Mouse (Mus musculus) heart, embryonic 16.5 days (tissue): ENCODE measurements at regions not wholly inside any gene's neighbourhood (a gene's known extent, or its start where the extent isn't known, plus 50 kb on each side); places are given as distances from the start of the nearest gene placed in this dataset.

Source experiments
- ATAC-seq: fragments of 200-750 bp; cut with Nextera tagmentation; replicated peaks from 2 replicates; pipeline ENCODE4 v1.8.0; 2017; ENCODE audit warnings: moderate number of reproducible peaks; ENCODE audit not compliant: insufficient read depth, low FRiP score; ENCODE audit errors: extremely low read depth
- H3K27ac ChIP-seq: fragments of 300-500 bp; sonication (generic); 2 replicates; pipeline ENCODE4 v1.5.1; 2014; ENCODE audit warnings: mild to moderate bottlenecking, low read length, control low read depth, moderate library complexity
- H3K27me3 ChIP-seq: fragments of 300-500 bp; sonication (generic); 2 replicates; pipeline ENCODE4 v1.6.1; 2014; ENCODE audit warnings: low read length, mixed read lengths; ENCODE audit not compliant: control insufficient read depth, insufficient read depth
- H3K36me3 ChIP-seq: fragments of 300-500 bp; sonication (generic); 2 replicates; pipeline ENCODE4 v1.6.1; 2014; ENCODE audit not compliant: control insufficient read depth, insufficient read depth
- H3K4me1 ChIP-seq: fragments of 300-500 bp; sonication (generic); 2 replicates; pipeline ENCODE4 v1.6.1; 2014; ENCODE audit warnings: low read length, mixed read lengths; ENCODE audit not compliant: control insufficient read depth, insufficient read depth
- H3K4me2 ChIP-seq: fragments of 300-500 bp; sonication (generic); 2 replicates; pipeline ENCODE4 v1.6.1; 2014; ENCODE audit warnings: low read depth, mild to moderate bottlenecking, control low read depth, low read length
- H3K4me3 ChIP-seq: fragments of 300-500 bp; sonication (generic); 2 replicates; pipeline ENCODE4 v1.5.1; 2014; ENCODE audit warnings: mild to moderate bottlenecking, control low read depth, low read length
- H3K9ac ChIP-seq: fragments of 300-500 bp; sonication (generic); 2 replicates; pipeline ENCODE4 v1.6.1; 2014; ENCODE audit warnings: low read length, control low read depth
- H3K9me3 ChIP-seq: fragments of 300-500 bp; sonication (generic); replicated peaks from 2 replicates; pipeline ENCODE4 v1.6.1; 2016; ENCODE audit warnings: low read length; ENCODE audit not compliant: control insufficient read depth
- WGBS: fragments of 180-500 bp; shearing (Covaris S2); extraction: QIAGEN DNeasy Blood & Tissue Kit; methylation state at CpG from one replicate; pipeline ENCODE4 v1.1.7; 2014; 5-methylcytosine and 5-hydroxymethylcytosine counted together

DNA sequence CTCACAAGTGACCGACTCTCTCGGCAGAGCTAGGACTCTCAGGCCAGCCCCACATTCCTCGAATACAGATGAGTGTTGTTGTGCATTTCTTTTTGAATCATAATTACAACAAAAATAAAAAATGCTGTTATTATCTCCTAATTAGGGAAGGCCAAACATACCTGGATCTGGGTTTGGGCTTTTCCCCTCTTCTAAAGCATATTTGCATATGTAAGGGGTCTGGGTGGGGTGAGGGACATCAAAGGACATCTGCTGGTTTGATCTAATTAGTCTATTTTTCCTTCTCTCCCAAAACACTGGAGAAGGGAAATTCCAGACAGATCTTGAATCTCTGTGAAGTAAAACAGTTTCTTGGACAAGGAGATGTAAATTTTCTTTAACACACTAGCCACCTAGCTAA, 85.3 kb downstream of the Tfap2a start:
- Histone ChIP-seq H3K4me3 (no peak overlapping the region), H3K36me3 (no peaks in the 10 kb centered on the region), H3K27ac (no peak overlapping the region), H3K4me2 (no peak overlapping the region), H3K9ac (no peak overlapping the region), H3K4me1 (peaks cover 3% of the 10 kb centered on the region), H3K27me3 (no peaks in the 10 kb centered on the region), H3K9me3 (no peaks in the 10 kb centered on the region)
- WGBS = 66% methylated on average over 3 of the region's 3 CpGs
- ATAC-seq = no peak

DNA sequence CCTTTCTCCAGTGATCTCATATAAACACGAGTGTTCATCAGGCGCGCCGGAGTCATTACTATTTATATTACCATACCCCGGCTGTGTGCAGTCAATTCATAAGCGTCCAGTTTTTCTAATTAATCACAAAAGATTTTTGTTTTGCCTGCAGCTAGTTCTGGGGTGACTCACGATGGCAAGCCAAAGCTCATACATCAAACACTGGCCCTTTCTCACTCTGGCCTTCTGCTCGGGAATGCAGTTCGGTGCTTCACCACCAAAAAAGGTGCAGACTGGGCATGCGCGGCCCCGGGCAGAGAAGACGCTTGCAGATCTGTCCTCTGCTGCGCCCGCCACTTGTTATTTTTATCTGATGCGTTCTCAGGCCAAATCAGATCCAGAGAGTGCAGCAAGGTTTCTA, 87.1 kb downstream of the Tfap2a start:
- Histone ChIP-seq H3K9ac (no peak overlapping the region), H3K27ac (no peak overlapping the region), H3K4me3 (peak overlapping the region; percentile 11; the same call in 1 of the 2 replicates), H3K4me2 (peak overlapping the region; percentile 46), H3K9me3 (no peaks in the 10 kb centered on the region), H3K27me3 (no peaks in the 10 kb centered on the region), H3K4me1 (peaks cover 3% of the 10 kb centered on the region), H3K36me3 (no peaks in the 10 kb centered on the region)
- ATAC-seq = no peak
- 39% methylated on average over 16 of the region's 16 CpGs for WGBS

DNA sequence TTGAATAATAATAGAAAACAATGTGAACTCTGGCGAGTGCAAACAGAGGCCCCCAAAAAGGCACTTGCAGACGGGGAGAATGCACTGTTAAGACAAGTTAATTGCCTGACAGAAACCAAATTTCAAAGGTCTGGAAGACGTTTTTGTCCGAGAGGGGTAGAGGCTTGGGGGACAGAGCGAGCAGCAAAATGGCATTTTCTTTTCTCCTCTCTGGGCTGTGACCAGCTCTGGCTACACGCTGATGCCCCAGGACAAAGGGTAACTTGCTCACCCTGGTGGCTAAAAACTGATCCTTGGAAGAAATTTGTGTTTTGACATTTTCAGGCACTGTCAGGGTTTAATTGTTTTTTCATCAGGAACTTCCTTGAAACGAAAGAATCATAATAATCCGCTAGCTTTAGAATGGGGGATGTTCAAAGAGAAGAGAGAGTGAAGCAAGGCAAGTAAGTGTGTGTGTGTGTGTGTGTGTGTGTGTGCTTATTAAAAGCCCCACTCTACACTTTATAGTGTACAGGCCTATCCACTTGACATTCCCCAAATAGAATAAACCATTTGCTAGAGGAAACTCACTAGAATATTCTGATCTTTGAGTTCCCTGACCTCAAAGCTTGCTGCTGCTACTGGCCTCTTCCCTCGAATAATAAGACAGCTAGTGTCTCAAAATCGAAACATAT, 88.0 kb downstream of the Tfap2a start:
- Histone ChIP-seq H3K9ac (no peak overlapping the region), H3K27me3 (no peaks in the 10 kb centered on the region; the same call in 1 of the 2 replicates), H3K9me3 (no peaks in the 10 kb centered on the region), H3K36me3 (no peaks in the 10 kb centered on the region), H3K4me3 (no peak overlapping the region), H3K4me1 (peaks cover 3% of the 10 kb centered on the region), H3K27ac (no peak overlapping the region), H3K4me2 (no peak overlapping the region)
- WGBS = 41% methylated on average over 10 of the region's 10 CpGs
- no peak for ATAC-seq

DNA sequence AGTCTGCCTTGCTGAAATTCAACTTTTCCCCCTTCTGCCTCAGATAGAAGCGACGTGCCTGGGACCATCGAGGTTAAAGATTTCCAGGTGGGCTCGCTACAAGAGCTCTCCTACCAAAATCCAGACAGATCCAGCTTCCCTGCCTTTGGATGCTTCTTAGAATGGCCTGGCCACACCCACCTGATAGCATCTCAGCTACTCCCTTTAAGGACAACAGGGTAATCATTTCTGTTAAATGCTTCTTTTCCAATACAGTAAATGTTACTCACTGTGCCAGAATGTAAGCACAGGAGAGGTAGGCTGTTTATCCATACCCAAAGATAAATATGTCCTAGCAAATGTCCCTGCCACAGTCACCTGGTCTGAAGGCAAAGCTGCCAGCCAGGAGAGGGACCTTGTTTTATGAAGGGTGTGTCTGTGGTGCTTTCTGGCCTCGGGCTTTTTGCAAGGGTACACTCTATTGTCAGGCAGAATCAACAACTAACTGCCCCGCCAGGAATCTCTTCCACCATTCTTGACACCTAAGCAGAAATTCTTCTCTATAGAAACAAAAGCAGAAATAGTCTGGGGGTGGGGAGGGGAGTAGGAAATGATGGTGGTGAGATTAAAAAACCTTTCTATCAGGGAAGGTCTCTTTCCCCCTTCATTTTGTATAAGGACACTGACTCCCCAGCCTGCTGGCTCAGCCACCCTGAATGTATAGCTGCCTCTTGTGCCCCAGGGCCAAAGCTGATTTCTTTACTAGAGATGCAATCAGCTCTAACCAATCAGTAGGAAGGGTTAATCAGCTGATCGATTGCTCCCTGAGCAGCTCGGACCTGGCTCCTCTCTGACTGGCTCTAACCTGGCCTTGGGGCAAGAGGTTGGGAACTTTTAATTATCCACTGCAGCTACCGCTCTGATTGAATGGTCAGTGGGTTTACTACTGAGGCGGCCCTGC, 88.8 kb downstream of the Tfap2a start:
- Histone ChIP-seq H3K9ac (no peak overlapping the region), H3K4me3 (no peak overlapping the region), H3K4me2 (no peak overlapping the region), H3K27me3 (no peaks in the 10 kb centered on the region; the same call in 1 of the 2 replicates), H3K36me3 (no peaks in the 10 kb centered on the region), H3K27ac (no peak overlapping the region), H3K4me1 (peaks cover 3% of the 10 kb centered on the region), H3K9me3 (no peaks in the 10 kb centered on the region)
- 54% methylated on average over 10 of the region's 10 CpGs for WGBS
- no peak for ATAC-seq

DNA sequence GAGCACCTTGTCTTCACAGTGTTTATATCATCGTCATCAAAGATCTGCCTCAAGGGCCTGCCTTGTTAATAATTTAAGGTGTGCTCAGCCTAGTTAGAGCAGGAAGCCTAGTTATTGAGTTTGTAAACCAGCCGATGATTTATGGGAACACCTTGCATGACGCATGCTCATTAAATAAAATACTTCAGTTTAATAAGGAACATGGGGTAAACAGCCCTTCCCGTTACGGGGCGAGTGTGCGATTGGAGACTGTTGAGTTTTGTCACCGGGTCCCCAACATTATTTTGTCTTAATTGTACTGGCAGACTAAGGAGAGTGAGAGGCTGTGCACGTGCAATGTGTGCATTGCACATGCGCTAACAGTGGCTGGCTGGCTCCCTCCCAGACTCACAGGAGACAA, 92.0 kb downstream of the Tfap2a start:
- Histone ChIP-seq H3K4me3 (no peak overlapping the region), H3K4me2 (no peak overlapping the region), H3K36me3 (no peaks in the 10 kb centered on the region), H3K27me3 (no peaks in the 10 kb centered on the region; the same call in 1 of the 2 replicates), H3K4me1 (peaks cover 3% of the 10 kb centered on the region), H3K27ac (no peak overlapping the region), H3K9me3 (no peaks in the 10 kb centered on the region), H3K9ac (no peak overlapping the region)
- 88% methylated on average over 10 of the region's 10 CpGs for WGBS
- no peak for ATAC-seq

DNA sequence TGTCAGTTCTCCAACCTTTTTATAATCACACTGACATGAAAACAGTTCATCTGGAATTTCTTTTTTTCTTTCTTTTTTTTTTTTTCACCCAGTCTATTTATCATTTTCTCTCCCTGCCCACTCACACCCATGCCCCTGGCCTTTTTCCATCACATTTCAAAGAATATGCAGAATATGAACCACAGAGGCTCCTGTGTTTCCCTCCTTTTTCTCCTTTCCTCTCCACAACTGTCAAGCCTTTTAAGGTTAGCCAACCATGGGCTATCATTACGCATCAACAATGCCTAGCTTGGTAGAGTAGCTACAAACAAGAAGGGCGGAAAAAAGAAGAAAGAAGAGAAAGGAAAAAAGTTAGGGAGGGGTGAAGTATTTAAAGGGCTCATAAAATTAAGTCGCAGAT, 92.5 kb downstream of the Tfap2a start:
- Histone ChIP-seq H3K9ac (no peak overlapping the region), H3K9me3 (no peaks in the 10 kb centered on the region), H3K27me3 (no peaks in the 10 kb centered on the region; the same call in 1 of the 2 replicates), H3K4me1 (peaks cover 3% of the 10 kb centered on the region), H3K27ac (no peak overlapping the region), H3K36me3 (no peaks in the 10 kb centered on the region), H3K4me2 (no peak overlapping the region), H3K4me3 (no peak overlapping the region)
- WGBS = 85% methylated on average over 3 of the region's 3 CpGs
- ATAC-seq = no peak

DNA sequence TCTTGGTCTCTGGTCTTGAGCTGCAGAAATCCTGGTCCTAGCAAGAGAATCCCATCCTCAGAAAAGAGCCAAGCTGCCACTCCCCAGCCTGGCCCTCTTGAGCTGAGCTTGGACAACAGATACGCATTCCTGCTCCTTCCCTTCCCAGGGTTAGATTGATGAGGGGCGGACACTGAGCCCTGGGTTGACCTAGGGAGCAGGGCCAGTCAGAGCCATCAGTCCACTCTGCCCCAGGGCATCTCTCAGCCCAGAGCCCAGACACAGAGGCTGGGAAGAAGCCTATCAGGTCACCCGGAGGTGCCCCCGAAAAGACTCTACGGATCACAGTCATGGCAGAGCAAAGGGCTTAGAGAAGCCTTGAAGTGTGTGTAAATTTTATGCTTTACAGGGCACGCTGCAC, 95.2 kb downstream of the Tfap2a start:
- 65% methylated on average over 6 of the region's 6 CpGs for WGBS

DNA sequence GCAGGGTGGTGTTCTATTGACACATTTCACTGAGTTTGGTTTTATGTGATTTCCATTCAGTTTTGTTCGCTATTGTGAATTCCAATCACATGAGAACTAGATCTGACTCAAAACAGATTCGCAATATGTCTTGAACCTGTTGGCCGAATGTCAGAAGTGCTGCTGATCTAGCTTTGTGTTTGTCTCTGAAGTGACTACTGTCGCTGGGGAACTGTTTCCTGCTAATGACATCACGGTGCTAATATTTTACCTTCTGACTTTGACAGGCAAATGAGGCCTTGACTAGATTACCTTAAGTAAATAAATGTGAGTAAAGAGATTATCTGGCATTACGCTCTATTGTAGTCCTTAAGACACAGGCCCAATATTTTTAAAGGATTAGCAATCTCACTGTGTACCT, 100.9 kb downstream of the Tfap2a start:
- Histone ChIP-seq H3K27me3 (no peaks in the 10 kb centered on the region), H3K4me2 (no peak overlapping the region), H3K9me3 (no peaks in the 10 kb centered on the region), H3K4me3 (no peak overlapping the region), H3K9ac (no peak overlapping the region), H3K27ac (no peak overlapping the region), H3K4me1 (no peaks in the 10 kb centered on the region), H3K36me3 (no peaks in the 10 kb centered on the region)
- ATAC-seq = no peak
- WGBS = 78% methylated on average over 6 of the region's 6 CpGs

More for the DNA sequence above, 95.2 kb downstream of the Tfap2a start:
- Histone ChIP-seq H3K9ac (no peak overlapping the region), H3K4me1 (no peaks in the 10 kb centered on the region), H3K9me3 (no peaks in the 10 kb centered on the region), H3K27me3 (no peaks in the 10 kb centered on the region; the same call in 1 of the 2 replicates), H3K4me2 (no peak overlapping the region), H3K4me3 (no peak overlapping the region), H3K36me3 (no peaks in the 10 kb centered on the region), H3K27ac (no peak overlapping the region)
- no peak for ATAC-seq

DNA sequence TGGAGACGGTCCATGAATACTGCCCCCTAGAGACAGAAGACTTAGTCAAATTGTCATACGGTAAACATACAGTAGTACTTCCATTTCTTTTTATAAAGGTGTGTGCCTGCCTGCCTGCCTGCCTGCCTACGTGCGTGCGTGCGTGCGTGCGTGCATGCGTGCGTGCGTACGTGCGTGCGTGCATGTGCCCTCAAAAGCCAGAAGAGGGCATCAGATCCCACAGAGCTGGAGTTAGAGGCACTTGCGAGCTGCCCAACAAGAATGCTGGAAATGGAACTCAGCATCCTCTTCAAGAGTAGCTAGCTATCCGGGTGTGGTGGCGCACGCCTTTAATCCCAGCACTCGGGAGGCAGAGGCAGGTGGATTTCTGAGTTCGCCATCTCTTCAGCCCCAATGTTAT, 120.3 kb downstream of the Tfap2a start:
- no peak overlapping the region for H3K4me2 ChIP-seq
- ATAC-seq = no peak
- H3K9me3 ChIP-seq = no peaks in the 10 kb centered on the region
- no peak overlapping the region for H3K4me3 ChIP-seq
- H3K9ac ChIP-seq = no peak overlapping the region
- H3K27ac ChIP-seq = no peak overlapping the region
- H3K36me3 ChIP-seq = no peaks in the 10 kb centered on the region
- 94% methylated on average over 20 of the region's 20 CpGs for WGBS
- H3K27me3 ChIP-seq = no peaks in the 10 kb centered on the region
- no peaks in the 10 kb centered on the region for H3K4me1 ChIP-seq
